Mouse (Mus musculus): ENCODE measurements around the gene Fam98a. TPM values are rescaled to one million over a fixed set of nuclear protein-coding genes. Genes with fewer than 3 reads are reported as not detected.

The Fam98a gene
- polyA plus RNA-seq, 1 experiment from 2014 or later = 57.1 TPM

DNA sequence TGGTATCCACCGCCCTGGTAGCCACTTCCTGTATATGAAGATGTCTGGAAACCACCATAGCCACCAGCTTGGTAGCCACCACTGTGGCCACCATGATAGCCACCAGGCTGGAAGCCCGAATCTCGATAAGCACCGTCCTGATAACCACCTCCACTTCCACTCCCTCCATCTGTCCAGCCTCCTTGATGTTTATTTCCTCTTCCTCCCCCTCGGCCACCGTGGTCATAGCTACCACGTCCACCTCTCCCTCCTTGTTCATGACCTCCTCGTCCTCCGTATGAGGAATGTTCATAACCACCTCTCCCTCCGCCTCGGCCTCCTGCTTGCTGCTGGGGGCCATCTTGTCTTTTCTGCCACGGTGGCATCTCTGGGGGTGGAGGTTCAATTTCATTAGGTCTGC is 13.3 kb downstream of the Fam98a start:
- CTCF ChIA-PET = no interaction called here
- no peak for TF ChIP-seq CTCF (IDR thresholded peaks at IDR 0.05)
- H3K27me3 ChIP-seq = no peaks in the 10 kb centered on the region
- ATAC-seq = no peak
- no peak for DNase-seq (ENCODE audit: low read depth, low spot score)
- POLR2A ChIA-PET = no interaction called here
- in situ Hi-C loops (cut with MboI; ENCODE audit: low pct_unique_long_range_greater_than_20kb) = loop anchor here (25.0 kb wide), 2 partner anchors 426 to 726 kb away; no protein-coding TSS in a partner anchor

DNA sequence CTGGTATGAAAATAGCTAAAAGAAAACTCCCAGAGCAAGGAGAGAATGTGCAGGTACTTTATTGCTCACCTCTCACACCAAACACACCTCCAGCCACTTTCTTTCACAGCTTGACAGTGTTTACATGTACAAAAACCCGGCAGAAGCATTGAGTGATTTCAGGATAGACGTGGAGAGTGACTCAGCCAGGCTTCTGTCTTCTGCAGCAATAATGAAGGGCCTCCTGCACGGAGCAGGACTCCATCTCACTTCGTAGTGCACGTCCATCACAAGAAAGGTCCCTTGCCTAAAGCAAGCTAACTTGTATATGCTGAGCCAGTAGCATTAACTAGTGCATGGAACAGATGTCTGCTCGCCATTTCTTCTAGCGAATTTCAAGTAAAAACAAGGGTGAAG is 14.7 kb downstream of the Fam98a start:
- ChIA-PET POLR2A (no interaction called here), CTCF (interaction anchor here (0.7 to 1.3 kb wide), 6 partner anchors 14 to 166 kb away, joined by 3 to 9 read pairs (median 4); no protein-coding TSS in a partner anchor)
- no peak for TF ChIP-seq CTCF (IDR thresholded peaks at IDR 0.05)
- in situ Hi-C loops (cut with MboI; ENCODE audit: low pct_unique_long_range_greater_than_20kb) = loop anchor here (25.0 kb wide), 2 partner anchors 425 to 725 kb away; no protein-coding TSS in a partner anchor
- no peak for ATAC-seq
- no peak for DNase-seq (ENCODE audit: low read depth, low spot score)
- H3K27me3 ChIP-seq = no peaks in the 10 kb centered on the region

DNA sequence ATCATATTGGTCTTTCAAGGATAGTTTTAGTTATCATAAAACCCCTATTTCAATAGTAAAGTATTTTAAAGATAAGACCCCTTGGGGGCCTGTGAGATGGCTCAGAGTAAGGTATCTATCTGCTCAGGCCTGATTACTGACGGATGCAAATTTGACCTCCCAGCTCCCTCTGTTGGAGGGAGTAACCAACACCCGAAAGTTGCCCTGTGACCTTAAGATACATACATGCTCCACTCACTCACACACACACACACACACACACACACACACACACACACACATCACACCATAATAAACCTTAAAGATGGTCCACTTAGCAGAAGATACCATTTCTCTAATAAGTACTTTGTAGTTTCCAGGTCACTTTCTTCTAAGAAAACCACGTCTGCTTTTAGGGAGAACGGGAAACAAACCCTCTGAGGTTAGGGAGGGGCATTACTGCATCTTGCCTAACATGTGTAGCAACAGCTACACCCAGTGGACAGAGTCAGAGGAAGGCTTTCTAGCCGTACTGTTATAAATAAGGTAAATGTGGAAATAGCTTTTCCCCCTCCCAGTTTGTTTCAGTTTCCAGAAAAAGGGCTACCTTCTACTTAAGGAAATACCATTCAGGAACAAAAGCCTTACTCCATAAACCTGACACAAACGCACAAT is 15.2 kb downstream of the Fam98a start:
- ChIA-PET POLR2A (no interaction called here), CTCF (interaction anchor here (0.7 to 1.3 kb wide), 7 partner anchors 14 to 166 kb away, joined by 3 to 9 read pairs (median 3); no protein-coding TSS in a partner anchor)
- in situ Hi-C loops (cut with MboI; ENCODE audit: low pct_unique_long_range_greater_than_20kb) = loop anchor here (25.0 kb wide), 2 partner anchors 424 to 724 kb away; no protein-coding TSS in a partner anchor
- ATAC-seq = peak; percentile 71
- no peaks in the 10 kb centered on the region for H3K27me3 ChIP-seq
- TF ChIP-seq CTCF (IDR thresholded peaks at IDR 0.05) = peak; percentile 69
- DNase-seq (ENCODE audit: low read depth, low spot score) = no peak

DNA sequence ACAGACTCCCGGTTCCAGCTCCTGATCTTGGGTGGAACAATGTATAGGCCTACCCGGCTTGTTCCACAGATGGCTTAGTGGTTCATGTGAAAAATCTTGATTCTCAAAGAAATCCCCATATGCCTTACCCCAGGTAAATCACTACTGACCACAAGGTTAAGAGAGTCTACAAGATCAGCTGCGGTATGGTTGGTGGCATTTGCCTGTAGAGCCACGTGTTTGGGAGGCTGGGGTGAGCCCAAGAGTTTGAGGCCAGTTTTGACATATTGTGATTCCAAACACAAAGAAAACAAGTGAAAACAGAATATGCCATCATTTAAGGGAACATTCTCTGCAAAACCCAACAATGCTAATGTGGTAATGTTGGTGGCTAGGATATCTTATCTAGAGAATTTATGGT is 16.1 kb downstream of the Fam98a start:
- POLR2A ChIA-PET = no interaction called here
- no peaks in the 10 kb centered on the region for H3K27me3 ChIP-seq
- DNase-seq (ENCODE audit: low read depth, low spot score) (no peak), ATAC-seq (no peak)
- no peak for TF ChIP-seq CTCF (IDR thresholded peaks at IDR 0.05)
- in situ Hi-C loops (cut with MboI; ENCODE audit: low pct_unique_long_range_greater_than_20kb) = loop anchor here (25.0 kb wide), 2 partner anchors 423 to 723 kb away; no protein-coding TSS in a partner anchor
- CTCF ChIA-PET = interaction anchor here (1.2 kb wide), 1 partner anchor 78 kb away, joined by 3 read pairs; no protein-coding TSS in a partner anchor

DNA sequence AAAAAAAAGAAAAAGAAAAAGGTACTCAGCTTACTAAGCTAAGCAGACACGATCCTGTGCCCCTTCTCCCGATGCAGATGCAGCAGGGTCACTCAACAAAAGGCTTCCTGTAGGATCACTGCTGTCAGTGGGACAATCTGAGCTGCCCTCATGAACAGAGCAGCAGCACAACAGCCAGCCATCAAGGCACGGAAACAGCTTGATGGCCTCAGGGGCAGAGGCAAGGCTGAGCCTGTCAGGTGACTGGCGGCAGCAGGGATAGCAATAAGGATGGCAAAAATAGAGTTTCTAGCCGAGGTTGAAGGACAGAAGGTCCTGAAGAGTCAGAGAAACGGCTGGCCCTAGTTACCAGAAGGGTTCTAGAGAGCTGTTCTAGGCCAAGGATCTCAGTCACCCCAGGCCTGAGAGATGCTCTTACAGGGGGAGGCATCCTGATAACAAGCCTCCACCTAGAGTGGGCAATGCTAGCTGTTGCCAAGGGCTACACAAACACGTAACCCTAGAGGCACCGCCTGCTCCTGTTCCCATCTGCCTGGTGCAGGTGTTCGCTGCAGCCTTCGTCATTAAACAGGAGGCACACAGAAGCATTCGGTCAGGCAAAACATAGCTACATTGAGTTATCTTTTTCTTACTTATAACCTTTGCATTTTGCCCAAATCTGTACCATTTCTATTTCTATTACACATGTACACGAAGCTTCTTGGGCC is 17.3 kb downstream of the Fam98a start:
- no peak for ATAC-seq
- no peak for DNase-seq (ENCODE audit: low read depth, low spot score)
- POLR2A ChIA-PET = no interaction called here
- CTCF ChIA-PET = no interaction called here
- in situ Hi-C loops (cut with MboI; ENCODE audit: low pct_unique_long_range_greater_than_20kb) = loop anchor here (5.0 to 25.0 kb wide), 3 partner anchors 162 to 722 kb away; no protein-coding TSS in a partner anchor
- no peak for TF ChIP-seq CTCF (IDR thresholded peaks at IDR 0.05)
- no peaks in the 10 kb centered on the region for H3K27me3 ChIP-seq

DNA sequence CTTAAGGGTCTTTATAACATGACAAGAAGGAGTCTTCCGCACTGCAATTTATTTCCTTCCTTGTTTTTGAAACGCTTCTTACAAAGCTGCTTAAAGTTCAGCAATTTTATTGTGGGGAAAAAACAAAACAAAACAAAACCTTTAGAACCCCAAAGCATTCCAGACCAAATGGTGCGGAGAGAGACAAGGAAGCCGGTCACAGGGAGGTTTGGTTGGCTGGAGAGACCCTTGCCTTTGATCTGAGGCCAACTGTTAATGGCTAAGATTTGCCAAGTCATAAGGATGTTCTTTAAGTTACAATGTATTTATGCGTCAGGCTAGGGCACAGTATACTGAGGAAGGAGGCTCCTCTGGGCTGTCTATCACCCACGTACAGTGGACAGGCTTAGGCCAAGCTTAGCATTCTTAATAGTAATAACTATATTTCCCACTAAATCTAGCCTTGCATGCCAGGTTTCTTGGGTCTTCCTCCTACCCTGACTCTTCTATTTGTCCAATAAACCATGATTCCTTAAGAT is 19.2 kb downstream of the Fam98a start:
- H3K27me3 ChIP-seq = no peaks in the 10 kb centered on the region
- POLR2A ChIA-PET = interaction anchor here (0.7 kb wide), 1 partner anchor 10 kb away, joined by 3 read pairs; no protein-coding TSS in a partner anchor
- DNase-seq (ENCODE audit: low read depth, low spot score) (no peak), ATAC-seq (no peak)
- in situ Hi-C loops (cut with MboI; ENCODE audit: low pct_unique_long_range_greater_than_20kb) = loop anchor here (5.0 to 25.0 kb wide), 3 partner anchors 160 to 720 kb away; no protein-coding TSS in a partner anchor
- CTCF ChIA-PET = interaction anchor here (0.6 to 0.9 kb wide), 2 partner anchors 75 to 837 kb away, joined by 3 read pairs; no protein-coding TSS in a partner anchor
- no peak for TF ChIP-seq CTCF (IDR thresholded peaks at IDR 0.05)

DNA sequence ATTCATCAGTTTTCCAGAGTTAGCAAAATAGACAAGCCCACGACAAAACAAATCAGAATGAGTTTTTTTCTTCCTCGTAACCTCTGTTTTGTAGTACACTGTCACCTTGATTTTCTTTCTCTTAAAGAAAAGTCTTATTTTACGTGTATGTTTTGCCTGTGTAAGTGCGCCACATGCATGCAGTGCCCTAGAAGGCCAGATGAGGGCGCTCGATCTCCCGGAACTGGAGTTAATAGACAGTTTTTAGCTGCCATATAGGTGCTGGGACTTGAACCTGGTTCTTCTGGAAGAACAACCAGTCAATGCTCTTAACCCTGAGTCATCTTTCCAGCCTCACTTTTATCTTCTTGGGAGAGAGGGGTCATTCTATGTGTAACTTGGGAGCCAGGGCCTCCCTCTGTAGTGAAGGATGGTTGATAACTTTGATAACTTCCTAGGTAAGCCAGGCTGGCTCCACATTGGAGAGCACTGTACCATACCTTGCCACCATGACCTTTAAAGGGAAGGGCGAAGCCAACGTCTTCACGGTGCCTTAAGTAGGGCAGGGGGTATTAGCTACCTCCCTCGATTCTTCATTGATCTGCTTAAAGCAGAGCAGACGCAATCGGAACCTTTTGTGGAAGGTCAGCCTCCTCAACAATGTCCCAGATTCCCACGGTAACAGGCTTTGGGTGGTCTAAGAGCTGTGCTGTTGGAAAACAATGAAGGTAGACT is 22.4 kb downstream of the Fam98a start:
- ATAC-seq (no peak), DNase-seq (ENCODE audit: low read depth, low spot score) (no peak)
- in situ Hi-C loops (cut with MboI; ENCODE audit: low pct_unique_long_range_greater_than_20kb) = loop anchor here (25.0 kb wide), 2 partner anchors 417 to 717 kb away; no protein-coding TSS in a partner anchor
- POLR2A ChIA-PET = interaction anchor here (0.7 kb wide), 1 partner anchor 492 kb away, joined by 3 read pairs; no protein-coding TSS in a partner anchor
- CTCF ChIA-PET = interaction anchor here (1.0 kb wide), 1 partner anchor 147 kb away, joined by 3 read pairs; no protein-coding TSS in a partner anchor
- peak; percentile 41 for TF ChIP-seq CTCF (IDR thresholded peaks at IDR 0.05)
- no peaks in the 10 kb centered on the region for H3K27me3 ChIP-seq

DNA sequence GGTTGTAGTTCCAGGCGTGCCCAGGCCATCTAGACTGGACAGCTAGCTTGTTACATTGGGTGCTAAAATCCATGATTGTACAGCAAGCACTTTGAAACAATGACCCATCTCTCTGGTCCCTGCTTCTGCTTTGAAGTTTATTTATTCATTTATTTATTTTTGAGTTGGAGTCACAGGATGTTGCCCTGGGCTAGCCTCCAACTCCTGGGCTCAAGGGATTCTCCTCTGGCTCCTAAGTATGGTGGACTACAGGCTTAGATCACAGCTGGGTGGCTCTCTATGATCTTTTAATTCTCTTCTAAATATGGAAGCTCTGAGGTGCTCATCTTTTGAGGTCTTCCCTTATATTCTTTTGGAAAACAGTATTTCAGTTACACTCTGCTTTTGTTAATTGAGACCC is 25.3 kb downstream of the Fam98a start:
- POLR2A ChIA-PET = no interaction called here
- no peaks in the 10 kb centered on the region for H3K27me3 ChIP-seq
- no peak for TF ChIP-seq CTCF (IDR thresholded peaks at IDR 0.05)
- DNase-seq (ENCODE audit: low read depth, low spot score) = no peak
- no peak for ATAC-seq
- CTCF ChIA-PET = no interaction called here
- in situ Hi-C loops (cut with MboI; ENCODE audit: low pct_unique_long_range_greater_than_20kb) = loop anchor here (25.0 kb wide), 2 partner anchors 414 to 714 kb away; no protein-coding TSS in a partner anchor

DNA sequence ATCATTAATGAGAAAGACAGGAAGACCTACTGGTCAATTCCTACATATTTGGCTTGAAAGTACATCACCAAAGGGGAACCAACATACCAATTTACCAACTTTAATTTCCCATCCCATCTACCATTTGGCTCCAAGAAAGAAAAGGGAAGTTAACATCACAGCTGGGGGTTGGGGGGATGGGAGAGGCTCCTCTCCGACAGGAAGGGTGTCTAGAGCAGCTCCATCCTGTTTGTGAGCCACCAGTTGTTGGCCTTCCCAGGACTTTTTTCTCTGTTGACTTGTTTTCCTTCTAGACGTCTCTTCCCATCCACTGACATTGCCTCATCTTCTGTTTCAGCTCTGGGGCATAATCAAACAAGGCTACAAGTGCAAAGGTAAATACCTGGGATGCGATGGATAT is 27.9 kb downstream of the Fam98a start:
- no peak for ATAC-seq
- CTCF ChIA-PET = no interaction called here
- no peak for TF ChIP-seq CTCF (IDR thresholded peaks at IDR 0.05)
- POLR2A ChIA-PET = interaction anchor here (0.6 kb wide), 1 partner anchor 307 kb away, joined by 3 read pairs; no protein-coding TSS in a partner anchor
- in situ Hi-C loops (cut with MboI; ENCODE audit: low pct_unique_long_range_greater_than_20kb) = no loop called here
- no peaks in the 10 kb centered on the region for H3K27me3 ChIP-seq
- no peak for DNase-seq (ENCODE audit: low read depth, low spot score)

Data from Patski (cell line).